In the genomic region with DNA sequence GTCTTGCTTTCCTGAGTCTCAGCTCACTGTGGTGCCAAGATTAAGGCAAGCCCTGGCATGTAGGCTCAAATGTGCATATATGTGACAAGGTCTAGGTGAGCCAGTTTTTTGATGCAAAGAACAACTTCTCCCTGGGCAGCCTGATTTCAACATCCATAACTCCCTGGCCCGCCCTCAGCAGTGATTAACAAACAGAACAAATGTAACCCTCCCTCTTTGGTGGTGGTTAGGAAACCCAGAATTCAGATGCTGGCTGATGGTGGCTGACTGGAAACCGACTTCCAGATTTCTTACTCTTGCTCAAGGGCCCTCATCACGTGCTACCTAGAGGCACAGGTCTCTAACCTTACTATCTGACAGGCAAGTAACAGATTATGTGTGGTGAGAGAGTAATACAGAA, we compare ENCODE assay signal across 15 mouse cellular contexts. TPM values are rescaled to one million over a fixed set of nuclear protein-coding genes. Genes with fewer than 3 reads are reported as not detected.
A peak's percentile ranks its signal among the peaks of the same experiment; 100 is the strongest.
DNase-seq lines count a peak whose midpoint lies in the region; ATAC-seq lines count a peak whose summit lies in the region.
"Not testable (repeated sequence)": the region's sequence is repeated elsewhere in the genome, so short reads cannot be mapped to it uniquely, and the experiment has no call there.
"Had no signal": no experiment of that assay in that cellular context is flagged by ENCODE, and none has a peak within 500 bp of the region (broad histone marks: within the 10 kb centered on the region; RNA-seq: fewer than 3 reads in every experiment).

Gene Ugt1a6b (plus strand): TSS at position 234 of the 400 bp plus-strand sequence.

- 78% methylated on average over 1 of the region's 3 CpGs for WGBS in embryonic facial prominence, embryonic 14.5 days
- WGBS in liver, embryonic 15.5 days (ENCODE audit: insufficient replicate concordance) = 6% methylated on average over 3 of the region's 3 CpGs
- WGBS in stomach, embryonic 15.5 days = 41% methylated on average over 3 of the region's 3 CpGs

- H3K4me2 ChIP-seq in embryonic facial prominence, embryonic 14.5 days (ENCODE audit: low read depth, low read length); stomach, embryonic 15.5 days: not testable (repeated sequence)
- H3K4me2 ChIP-seq in liver, embryonic 15.5 days = peak within 1 kb of the TSS; percentile 45; the same call in 1 of the 2 replicates

- not testable (repeated sequence) for H3K36me3 ChIP-seq in embryonic facial prominence, embryonic 14.5 days (ENCODE audit: control insufficient read depth, insufficient read depth, low read length); liver, embryonic 15.5 days (replicated peaks); megakaryocyte, embryonic 14.5 days (replicated peaks; ENCODE audit: low read length); stomach, embryonic 15.5 days

- not testable (repeated sequence) for H3K9ac ChIP-seq in embryonic facial prominence, embryonic 14.5 days (ENCODE audit: low read depth, low read length); liver, embryonic 15.5 days; stomach, embryonic 15.5 days

- H3K27me3 ChIP-seq in embryonic facial prominence, embryonic 14.5 days (replicated peaks; ENCODE audit: control insufficient read depth, insufficient read depth, low read length); liver, embryonic 15.5 days; stomach, embryonic 15.5 days (replicated peaks): not testable (repeated sequence)
- H3K27me3 ChIP-seq in megakaryocyte, embryonic 14.5 days (replicated peaks) = peaks cover 18% of the 10 kb centered on the region

- H3K4me3 ChIP-seq in embryonic facial prominence, embryonic 14.5 days (ENCODE audit: low read depth, low read length); stomach, embryonic 15.5 days (replicated peaks): not testable (repeated sequence)
- H3K4me3 ChIP-seq in liver, embryonic 15.5 days (replicated peaks) = 0 out of 2 replicates have a peak within 1 kb of the TSS, but pooled peaks have one; percentile 4
- peak within 1 kb of the TSS; percentile 24 for H3K4me3 ChIP-seq in megakaryocyte, embryonic 14.5 days (replicated peaks)

- not testable (repeated sequence) for H3K27ac ChIP-seq in embryonic facial prominence, embryonic 14.5 days (replicated peaks; ENCODE audit: low read depth, low read length); liver, embryonic 15.5 days (replicated peaks)
- peak within 1 kb of the TSS; percentile 11; the same call in 1 of the 2 replicates for H3K27ac ChIP-seq in stomach, embryonic 15.5 days

- peak; percentile 82 for DNase-seq in 416B (ENCODE audit: low read depth)
- DNase-seq in adrenal gland, postnatal 10 days = peak; percentile 15
- peak; percentile 67 for DNase-seq in embryonic facial prominence, embryonic 14.5 days (ENCODE audit: low spot score)
- peak; percentile 79 for DNase-seq in gonadal fat pad, adult 2 months (ENCODE audit: low read depth)
- peak; percentile 22 for DNase-seq in lung, postnatal 10 days

- not testable (repeated sequence) for H3K9me3 ChIP-seq in embryonic facial prominence, embryonic 14.5 days (ENCODE audit: control insufficient read depth, low read length); liver, embryonic 15.5 days (replicated peaks); megakaryocyte, embryonic 14.5 days; stomach, embryonic 15.5 days

- not testable (repeated sequence) for H3K4me1 ChIP-seq in embryonic facial prominence, embryonic 14.5 days (ENCODE audit: control insufficient read depth, insufficient read depth, low read length); liver, embryonic 15.5 days (replicated peaks); stomach, embryonic 15.5 days
- peaks cover 19% of the 10 kb centered on the region for H3K4me1 ChIP-seq in megakaryocyte, embryonic 14.5 days

- peak; percentile 71; the same call in 1 of the 2 replicates for ATAC-seq in embryonic facial prominence, embryonic 14.5 days (ENCODE audit: low read depth)
- not testable (repeated sequence) for ATAC-seq in liver, embryonic 15.5 days (ENCODE audit: insufficient read depth)
- peak; percentile 63 for ATAC-seq in stomach, embryonic 15.5 days (ENCODE audit: insufficient read depth, low FRiP score, low read depth)

RNA-seq across cellular contexts. Expression of gene Ugt1a6b, which starts in this region (rescaled TPM):
- 10 to 100 TPM in 1 of 2 experiments, 1 to 10 TPM in 1; 7.3 to 13.6 TPM for total RNA-seq in adrenal gland, postnatal 10 days (2021)
- polyA plus RNA-seq in embryonic facial prominence, embryonic 14.5 days (2014; fragmentation: Nextera tagmentation; extraction: Ambion mirVana) = 0.54 and 2.0 TPM in 2 replicates
- polyA plus RNA-seq in gonadal fat pad, adult 2 months (2012; rRNA removed) = 10.2 and 62.3 TPM in 2 replicates
- 10.9 and 13.6 TPM in 2 replicates for polyA plus RNA-seq in liver, embryonic 15.5 days (2015; fragmentation: Nextera tagmentation; extraction: Ambion mirVana)
- not detected in 2 replicates for polyA plus RNA-seq in megakaryocyte, embryonic 14.5 days (2012; ENCODE audit: insufficient read depth, low replicate concordance)
- polyA plus RNA-seq in stomach, embryonic 15.5 days (2015; fragmentation: Nextera tagmentation; extraction: Ambion mirVana) = 2.6 and 3.9 TPM in 2 replicates
- total RNA-seq: layer of hippocampus, postnatal 36 days had no signal
- polyA plus RNA-seq: activated CD4-positive, CD25-positive, alpha-beta regulatory T cell, adult 4 months; embryonic facial prominence, embryonic 12.5 days; forebrain, embryonic 11.5 days; heart, embryonic 13.5 days; limb, embryonic 11.5 days; neural tube, embryonic 12.5 days had no signal

Comparison
In these comparisons a context has a peak if more than half of its experiments do, and no peak if none do; other contexts are left out.
1. DNase-seq: peak in every context shown above with its lines; median percentile 82 in 416B; 79 in gonadal fat pad, adult 2 months; 67 in embryonic facial prominence, embryonic 14.5 days; 22 in lung, postnatal 10 days; 15 in adrenal gland, postnatal 10 days.